Mouse (Mus musculus) ES-Bruce4 (cell line): ENCODE data around the gene Icam5.

ENCODE experiments used
- CTCF ChIP-seq: IDR thresholded peaks from one replicate; pipeline ENCODE4 v1.8.1; 2011; ENCODE audit warnings: low read depth, low read length
- EP300 ChIP-seq: IDR thresholded peaks from 2 replicates; pipeline ENCODE4 v1.6.1; 2011; ENCODE audit warnings: low read depth, low read length; ENCODE audit not compliant: insufficient read depth

GRCm38 (mm10) chr9:20990861-20991260, 41.0 kb upstream of the Icam5 start:
- TF ChIP-seq EP300 (peak; percentile 84), CTCF (no peak)
